Mouse (Mus musculus) layer of hippocampus, adult 9-11 months (tissue): ENCODE measurements around the gene F8.
"Not testable (repeated sequence)": the region's sequence is repeated elsewhere in the genome, so short reads cannot be mapped to it uniquely, and the experiment has no call there.

Experiments
- DNase-seq: peaks from one replicate; pipeline ENCODE4 v3.0.0; 2022

F8 gene

GRCm38 (mm10) chrX:75382195-75382771, at the start of gene F8, which contains the start of gene Fundc2:
F8 (minus strand) TSS chrX:75382615.
Fundc2 (plus strand) TSS chrX:75382399.
- peak; percentile 81 for DNase-seq

GRCm38 (mm10) chrX:75415936-75416785, 33.7 kb upstream of the F8 start, which contains the start of the genes Cmc4, Mtcp1 and Brcc3:
Cmc4 (minus strand) TSS chrX:75416584.
Mtcp1 (minus strand) TSS chrX:75416588.
Brcc3 (plus strand) TSS chrX:75416628.
- DNase-seq: peak; percentile 89

GRCm38 (mm10) chrX:75409711-75410110, 27.3 kb upstream of the F8 start:
- no peak for DNase-seq

- no peak for DNase-seq
These were observed 20.9 kb upstream of the F8 start for GRCm38 (mm10) chrX:75403350-75403749.

- DNase-seq: no peak
These were observed 20.3 kb upstream of the F8 start for GRCm38 (mm10) chrX:75402668-75403067.

- DNase-seq: no peak
These were observed 17.1 kb upstream of the F8 start for GRCm38 (mm10) chrX:75399471-75399870.

GRCm38 (mm10) chrX:75381699-75382098, 716 bp downstream of the F8 start:
- no peak for DNase-seq

- no peak for DNase-seq
These were observed 1.2 kb downstream of the F8 start for GRCm38 (mm10) chrX:75381176-75381575.

GRCm38 (mm10) chrX:75376815-75377214, 5.6 kb downstream of the F8 start:
- DNase-seq: no peak

- no peak for DNase-seq
These were observed 9.6 kb downstream of the F8 start for GRCm38 (mm10) chrX:75372666-75373425.

GRCm38 (mm10) chrX:75370197-75370596, 12.2 kb downstream of the F8 start:
- DNase-seq: no peak

GRCm38 (mm10) chrX:75323556-75323955, 58.9 kb downstream of the F8 start:
- DNase-seq: no peak

GRCm38 (mm10) chrX:75271676-75272075, 110.7 kb downstream of the F8 start:
- no peak for DNase-seq

- not testable (repeated sequence) for DNase-seq
These were observed 148.6 kb downstream of the F8 start for GRCm38 (mm10) chrX:75233603-75234376.

GRCm38 (mm10) chrX:75231456-75231855, 151.0 kb downstream of the F8 start:
- DNase-seq: no peak

- DNase-seq: no peak
These were observed 218.7 kb downstream of the F8 start, which contains the start of gene Smim9 for GRCm38 (mm10) chrX:75163670-75164069. Smim9 (minus strand) TSS chrX:75163770.

- DNase-seq: no peak
These were observed 226.7 kb downstream of the F8 start for GRCm38 (mm10) chrX:75155576-75156243.

- no peak for DNase-seq
These were observed 230.2 kb downstream of the F8 start for GRCm38 (mm10) chrX:75152249-75152648.

GRCm38 (mm10) chrX:75150304-75150703, 232.1 kb downstream of the F8 start:
- no peak for DNase-seq

- DNase-seq: no peak
These were observed 234.0 kb downstream of the F8 start for GRCm38 (mm10) chrX:75148414-75148813.

- not testable (repeated sequence) for DNase-seq
These were observed 239.3 kb downstream of the F8 start for GRCm38 (mm10) chrX:75143124-75143555.

- DNase-seq: no peak
These were observed 244.2 kb downstream of the F8 start for GRCm38 (mm10) chrX:75138182-75138581.
